Mouse (Mus musculus) hindbrain, embryonic 10.5 days (tissue): ENCODE data around the gene Heatr5b. TPM values are rescaled to one million over a fixed set of nuclear protein-coding genes. Genes with fewer than 3 reads are reported as not detected.

Source experiments
- DNase-seq: peaks from one replicate; pipeline ENCODE4 v3.0.0-alpha.2; 2017; ENCODE audit warnings: low spot score
- H3K27ac ChIP-seq: fragments of 300-500 bp; sonication (generic); 2 replicates; pipeline ENCODE4 v1.5.1; 2016; ENCODE audit warnings: mild to moderate bottlenecking, moderate library complexity
- H3K27me3 ChIP-seq: fragments of 300-500 bp; sonication (generic); 2 replicates; pipeline ENCODE4 v1.6.1; 2016; ENCODE audit warnings: mild to moderate bottlenecking; ENCODE audit not compliant: poor library complexity, insufficient read depth, severe bottlenecking
- H3K36me3 ChIP-seq: fragments of 300-500 bp; sonication (generic); 2 replicates; pipeline ENCODE4 v1.6.1; 2016; ENCODE audit warnings: mild to moderate bottlenecking, moderate library complexity
- H3K4me1 ChIP-seq: fragments of 300-500 bp; sonication (generic); replicated peaks from 2 replicates; pipeline ENCODE4 v1.6.1; 2016; ENCODE audit warnings: mild to moderate bottlenecking
- H3K4me3 ChIP-seq: fragments of 300-500 bp; sonication (generic); 2 replicates; pipeline ENCODE4 v1.5.1; 2016; ENCODE audit warnings: mild to moderate bottlenecking, moderate library complexity
- H3K9me3 ChIP-seq: fragments of 300-500 bp; sonication (generic); 2 replicates; pipeline ENCODE4 v1.6.1; 2016; ENCODE audit warnings: mild to moderate bottlenecking, moderate library complexity
- WGBS: fragments of 180-500 bp; shearing (Covaris S2); methylation state at CpG from one replicate; pipeline ENCODE4 v1.1.7; 2016; 5-methylcytosine and 5-hydroxymethylcytosine counted together
- polyA plus RNA-seq: library from polyadenylated mRNA; unstranded; fragments of >200 nt; fragmentation: Nextera tagmentation; extraction: Ambion mirVana; gene quantifications from 2 replicates; pipeline ENCODE4 v1.2.1, GENCODE M21; 2016

The Heatr5b gene
- polyA plus RNA-seq, 1 experiment from 2014 or later = 16.0 TPM

- peaks cover 36% of the 10 kb centered on the region for H3K36me3 ChIP-seq
- no peak for DNase-seq
- H3K27ac ChIP-seq = no peak overlapping the region
- peaks cover 10% of the 10 kb centered on the region for H3K4me1 ChIP-seq
- H3K4me3 ChIP-seq = no peak overlapping the region
- H3K27me3 ChIP-seq = no peaks in the 10 kb centered on the region
- 57% methylated on average over 17 of the region's 17 CpGs for WGBS
- no peaks in the 10 kb centered on the region for H3K9me3 ChIP-seq
Observed at GRCm38 (mm10) chr17:78752938-78753655, 82.1 kb downstream of the Heatr5b start.

- Histone ChIP-seq H3K9me3 (no peaks in the 10 kb centered on the region), H3K4me3 (no peak overlapping the region), H3K4me1 (peaks cover 10% of the 10 kb centered on the region), H3K27ac (no peak overlapping the region), H3K36me3 (peaks cover 25% of the 10 kb centered on the region), H3K27me3 (no peaks in the 10 kb centered on the region)
- WGBS = 37% methylated on average over 10 of the region's 10 CpGs
- DNase-seq = peak; percentile 25
Observed at GRCm38 (mm10) chr17:78752064-78752463, 83.1 kb downstream of the Heatr5b start.

- H3K4me3 ChIP-seq = no peak overlapping the region
- no peaks in the 10 kb centered on the region for H3K27me3 ChIP-seq
- no peak for DNase-seq
- H3K4me1 ChIP-seq = peaks cover 10% of the 10 kb centered on the region
- peaks cover 11% of the 10 kb centered on the region for H3K36me3 ChIP-seq
- H3K9me3 ChIP-seq = no peaks in the 10 kb centered on the region
- no peak overlapping the region for H3K27ac ChIP-seq
- 94% methylated on average over 9 of the region's 9 CpGs for WGBS
Observed at GRCm38 (mm10) chr17:78748440-78748839, 86.7 kb downstream of the Heatr5b start.

GRCm38 (mm10) chr17:78738416-78738815 is 96.7 kb downstream of the Heatr5b start:
- H3K9me3 ChIP-seq = no peaks in the 10 kb centered on the region
- H3K36me3 ChIP-seq = no peaks in the 10 kb centered on the region
- no peak for DNase-seq
- H3K4me1 ChIP-seq = peaks cover 25% of the 10 kb centered on the region
- 43% methylated on average over 1 of the region's 1 CpGs for WGBS
- no peak overlapping the region for H3K27ac ChIP-seq
- H3K4me3 ChIP-seq = no peak overlapping the region
- H3K27me3 ChIP-seq = no peaks in the 10 kb centered on the region

GRCm38 (mm10) chr17:78737771-78738170 is 97.4 kb downstream of the Heatr5b start:
- no peak overlapping the region for H3K27ac ChIP-seq
- DNase-seq = no peak
- no peak overlapping the region for H3K4me3 ChIP-seq
- H3K36me3 ChIP-seq = no peaks in the 10 kb centered on the region
- peaks cover 27% of the 10 kb centered on the region for H3K4me1 ChIP-seq
- 26% methylated on average over 2 of the region's 2 CpGs for WGBS
- no peaks in the 10 kb centered on the region for H3K9me3 ChIP-seq
- no peaks in the 10 kb centered on the region for H3K27me3 ChIP-seq

GRCm38 (mm10) chr17:78737096-78737495 is 98.1 kb downstream of the Heatr5b start, which contains the start of gene Strn:
TSS of gene Strn (minus strand) at chr17:78737196.
- peak within 1 kb of the TSS; percentile 90 for H3K4me3 ChIP-seq
- 41% methylated on average over 4 of the region's 4 CpGs for WGBS
- no peaks in the 10 kb centered on the region for H3K27me3 ChIP-seq
- no peaks in the 10 kb centered on the region for H3K36me3 ChIP-seq
- H3K9me3 ChIP-seq = no peaks in the 10 kb centered on the region
- H3K4me1 ChIP-seq = peaks cover 33% of the 10 kb centered on the region
- no peak for DNase-seq
- H3K27ac ChIP-seq = peak within 1 kb of the TSS; percentile 96

- H3K36me3 ChIP-seq = no peaks in the 10 kb centered on the region
- under 1% methylated on average over 60 of the region's 60 CpGs for WGBS
- no peaks in the 10 kb centered on the region for H3K27me3 ChIP-seq
- peak overlapping the region; percentile 96 for H3K27ac ChIP-seq
- H3K4me3 ChIP-seq = peak overlapping the region; percentile 90
- no peaks in the 10 kb centered on the region for H3K9me3 ChIP-seq
- peaks cover 36% of the 10 kb centered on the region for H3K4me1 ChIP-seq
- peak; percentile 98 for DNase-seq
Observed at GRCm38 (mm10) chr17:78736473-78736988, 98.6 kb downstream of the Heatr5b start.

GRCm38 (mm10) chr17:78735731-78736472 is 99.3 kb downstream of the Heatr5b start:
- under 1% methylated on average over 36 of the region's 39 CpGs for WGBS
- no peak for DNase-seq
- H3K27me3 ChIP-seq = no peaks in the 10 kb centered on the region

GRCm38 (mm10) chr17:78734806-78735205 is 100.4 kb downstream of the Heatr5b start:
- H3K4me1 ChIP-seq = peaks cover 36% of the 10 kb centered on the region
- no peaks in the 10 kb centered on the region for H3K9me3 ChIP-seq
- no peaks in the 10 kb centered on the region for H3K27me3 ChIP-seq
- peak overlapping the region; percentile 90 for H3K4me3 ChIP-seq
- 70% methylated on average over 10 of the region's 10 CpGs for WGBS
- H3K36me3 ChIP-seq = no peaks in the 10 kb centered on the region
- DNase-seq = no peak
- no peak overlapping the region for H3K27ac ChIP-seq

More at GRCm38 (mm10) chr17:78735731-78736472, 99.3 kb downstream of the Heatr5b start:
- H3K4me1 ChIP-seq = peaks cover 36% of the 10 kb centered on the region
- H3K9me3 ChIP-seq = no peaks in the 10 kb centered on the region
- H3K27ac ChIP-seq = peak overlapping the region; percentile 96
- no peaks in the 10 kb centered on the region for H3K36me3 ChIP-seq
- peak overlapping the region; percentile 90 for H3K4me3 ChIP-seq

- WGBS = 46% methylated on average over 1 of the region's 1 CpGs
- no peak for DNase-seq
Observed at GRCm38 (mm10) chr17:78732056-78732455, 103.1 kb downstream of the Heatr5b start.

GRCm38 (mm10) chr17:78726746-78727449 is 108.3 kb downstream of the Heatr5b start:
- Histone ChIP-seq H3K4me1 (peaks cover 6% of the 10 kb centered on the region; the same call in 1 of the 2 replicates), H3K27ac (no peak overlapping the region), H3K4me3 (no peak overlapping the region), H3K36me3 (0 out of 2 replicates have a peak, but pooled peaks cover 11% of the 10 kb centered on the region), H3K27me3 (no peaks in the 10 kb centered on the region), H3K9me3 (no peaks in the 10 kb centered on the region)
- no peak for DNase-seq
- WGBS = 78% methylated on average over 14 of the region's 14 CpGs

More at GRCm38 (mm10) chr17:78732056-78732455, 103.1 kb downstream of the Heatr5b start:
- H3K4me1 ChIP-seq = peaks cover 36% of the 10 kb centered on the region
- H3K36me3 ChIP-seq = 0 out of 2 replicates have a peak, but pooled peaks cover 1% of the 10 kb centered on the region
- H3K27me3 ChIP-seq = no peaks in the 10 kb centered on the region
- H3K27ac ChIP-seq = no peak overlapping the region
- H3K9me3 ChIP-seq = no peaks in the 10 kb centered on the region
- no peak overlapping the region for H3K4me3 ChIP-seq

GRCm38 (mm10) chr17:78724461-78725055 is 110.6 kb downstream of the Heatr5b start:
- no peaks in the 10 kb centered on the region for H3K27me3 ChIP-seq
- no peak overlapping the region for H3K27ac ChIP-seq
- no peak overlapping the region for H3K4me3 ChIP-seq
- H3K4me1 ChIP-seq = peaks cover 5% of the 10 kb centered on the region; the same call in 1 of the 2 replicates
- 77% methylated on average over 6 of the region's 6 CpGs for WGBS
- no peak for DNase-seq
- H3K36me3 ChIP-seq = peaks cover 12% of the 10 kb centered on the region; the same call in 1 of the 2 replicates
- H3K9me3 ChIP-seq = no peaks in the 10 kb centered on the region
